Mouse (Mus musculus): ENCODE data around the gene Mrps22.

Gene Mrps22

DNA sequence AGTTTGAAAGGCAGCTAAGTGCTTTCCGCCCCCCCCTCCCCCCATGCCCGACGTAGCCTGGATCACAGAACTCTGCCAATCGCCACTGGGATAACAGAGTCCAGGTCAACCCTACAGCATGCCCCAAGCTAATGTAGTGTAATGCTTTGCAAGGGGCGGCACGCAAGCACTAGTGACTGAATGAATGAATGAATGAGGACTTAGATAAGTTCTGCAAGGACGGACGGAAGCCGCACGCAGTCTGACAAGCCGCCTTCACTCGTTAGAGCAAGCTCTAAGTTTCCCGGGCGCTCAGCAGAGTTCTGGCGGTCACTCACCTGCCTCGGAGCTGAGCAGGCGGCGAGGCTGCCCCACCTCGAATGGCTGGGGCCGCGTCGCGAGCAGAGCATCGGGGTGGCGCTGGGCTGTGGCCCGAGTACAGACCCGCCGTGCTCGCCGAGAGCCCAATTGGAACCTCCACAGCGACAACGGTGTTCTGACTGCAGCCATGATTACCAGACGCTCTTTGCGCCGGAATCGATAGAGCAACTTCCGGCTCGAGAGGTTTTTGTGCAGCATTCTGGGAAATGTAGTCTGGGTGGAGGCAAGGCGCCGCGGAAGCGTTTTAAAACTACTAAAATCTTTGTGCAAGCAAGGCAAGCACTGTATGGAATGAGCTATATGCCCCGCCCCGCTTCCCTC, at the start of gene Mrps22:
Mrps22 (minus strand) TSS at position 505 of the 681 bp plus-strand sequence.
- peak; percentile 94 for DNase-seq

- no peak for DNase-seq
Measured at GRCm38 (mm10) chr9:98650547-98650946, 49.1 kb upstream of the Mrps22 start.

DNA sequence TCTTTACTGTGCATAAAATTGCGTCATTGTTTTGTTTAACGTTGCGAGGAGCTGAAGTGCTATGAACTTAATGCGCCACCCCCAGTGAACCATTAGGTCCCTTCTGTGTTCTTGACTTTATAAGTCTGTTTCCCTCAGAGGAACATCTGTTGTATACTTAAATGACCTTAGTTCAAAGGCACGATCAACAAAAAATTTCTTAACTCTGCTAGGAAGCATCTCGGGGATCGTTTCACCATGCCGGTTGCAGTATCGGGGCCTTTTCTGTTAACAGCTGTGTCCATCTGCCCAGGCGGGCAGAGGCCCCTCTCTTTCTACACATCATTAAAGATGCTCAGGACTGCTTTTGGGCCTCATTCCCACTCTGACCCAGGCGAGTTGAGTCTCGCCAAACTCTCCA, 46.0 kb upstream of the Mrps22 start:
- DNase-seq: no peak

GRCm38 (mm10) chr9:98645750-98646149, 44.3 kb upstream of the Mrps22 start:
- DNase-seq: peak; percentile 87

GRCm38 (mm10) chr9:98642126-98642525, 40.7 kb upstream of the Mrps22 start:
- no peak for DNase-seq

DNA sequence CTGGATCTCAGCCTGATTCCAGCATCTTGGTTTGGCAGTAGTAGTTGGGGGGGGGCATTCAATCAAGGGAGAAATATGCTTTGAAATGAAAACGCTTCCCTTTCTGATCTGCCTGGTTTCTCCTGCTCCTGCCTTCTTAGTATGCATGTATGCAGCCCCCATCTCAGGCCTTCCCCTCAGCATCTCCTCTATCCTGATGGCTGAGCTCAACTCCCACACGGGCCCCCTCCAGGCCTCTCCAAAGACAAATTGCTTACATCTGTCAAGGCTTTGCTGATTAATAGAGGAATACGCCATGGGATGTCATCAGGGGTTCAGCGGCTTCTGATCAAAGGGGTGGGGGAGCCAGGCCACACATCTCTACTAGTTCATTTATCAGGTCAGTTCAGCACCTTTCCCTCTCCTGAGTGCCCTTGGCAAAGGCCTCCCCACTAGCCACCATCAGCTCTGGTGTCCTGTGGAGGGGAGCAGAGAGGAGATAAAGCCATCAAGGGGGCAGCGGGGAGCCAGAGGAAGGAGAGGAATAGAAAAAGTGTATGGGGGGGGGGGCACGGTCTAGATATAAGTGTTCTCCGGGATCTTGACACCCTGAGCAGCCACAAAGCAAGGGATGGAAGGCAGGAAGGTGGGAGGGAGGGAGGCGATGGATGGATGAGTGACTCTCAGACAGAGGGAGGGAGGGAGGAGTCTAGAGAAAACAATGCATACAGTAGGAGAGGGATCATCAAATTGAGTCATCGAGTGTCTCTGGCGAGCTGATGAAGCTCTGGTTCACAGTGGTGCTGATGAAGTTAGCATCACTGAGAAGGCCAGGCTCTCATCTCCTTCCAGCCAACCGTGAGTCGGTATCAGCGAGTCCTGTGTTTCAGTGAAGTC, 32.1 kb upstream of the Mrps22 start:
- no peak for DNase-seq

GRCm38 (mm10) chr9:98628480-98628879, 27.0 kb upstream of the Mrps22 start:
- no peak for DNase-seq

DNA sequence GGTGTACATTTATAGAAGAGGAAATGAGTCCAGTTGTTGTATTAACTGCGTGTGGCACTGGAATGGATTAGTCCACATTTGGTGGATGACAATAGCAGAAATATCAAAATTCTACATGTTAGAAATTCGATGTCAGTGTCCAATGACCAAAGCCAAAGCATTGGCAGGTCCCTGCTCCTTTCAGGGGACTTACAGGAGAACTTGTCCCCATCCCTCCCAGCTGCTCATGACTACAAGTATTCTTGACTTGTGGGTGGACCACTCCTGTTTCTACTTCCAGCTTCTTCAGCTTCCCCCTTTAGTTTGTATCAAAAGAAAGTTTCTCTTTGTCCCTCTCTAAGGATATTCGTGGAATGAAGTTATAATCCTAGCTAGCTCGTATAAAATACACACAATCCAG, 3.4 kb upstream of the Mrps22 start:
- no peak for DNase-seq

GRCm38 (mm10) chr9:98601837-98602359, 438 bp upstream of the Mrps22 start:
- DNase-seq: no peak

DNA sequence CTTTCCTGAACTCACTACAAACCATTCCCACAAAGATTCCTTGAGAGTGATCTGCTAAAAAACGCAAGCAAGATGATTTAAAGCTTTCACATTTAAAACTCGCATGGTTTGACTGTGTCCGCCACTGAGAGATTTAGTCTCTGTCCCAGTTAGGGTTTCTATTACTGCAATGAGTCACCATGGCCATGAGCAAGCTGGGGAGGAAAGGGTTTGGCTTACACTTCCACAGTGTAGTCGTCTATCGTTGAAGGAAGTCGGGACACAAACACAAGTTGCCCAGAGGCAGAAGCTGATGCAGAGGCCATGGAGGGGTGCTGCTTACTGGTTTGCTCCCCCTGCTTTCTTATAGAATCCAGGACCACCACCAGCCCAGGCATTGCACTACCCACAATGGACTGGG, 1.4 kb downstream of the Mrps22 start:
- no peak for DNase-seq

DNA sequence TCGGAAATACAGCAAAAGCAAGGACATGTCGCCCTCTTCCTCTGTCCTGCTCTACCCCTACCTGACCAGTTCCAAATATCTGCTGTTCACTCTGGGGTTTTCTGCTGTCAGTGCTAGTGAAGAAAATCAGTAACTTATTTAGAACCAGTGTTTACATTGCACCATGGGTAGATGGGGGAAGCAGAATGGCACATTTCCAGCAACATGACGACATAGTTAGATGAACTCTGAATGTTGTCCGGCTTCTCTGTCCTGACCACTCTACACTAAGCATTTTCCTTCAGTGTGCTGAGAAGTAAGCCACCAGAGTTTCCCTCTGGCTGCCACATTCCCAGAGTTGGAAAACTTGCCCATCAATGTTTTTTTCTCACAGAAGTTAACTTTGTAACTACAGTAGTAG, 17.6 kb downstream of the Mrps22 start:
- no peak for DNase-seq

GRCm38 (mm10) chr9:98563137-98564126, 38.0 kb downstream of the Mrps22 start, which contains the start of gene Copb2:
Copb2 (plus strand) TSS chr9:98563721.
- DNase-seq: peak; percentile 98

GRCm38 (mm10) chr9:98544042-98544441, 57.4 kb downstream of the Mrps22 start:
- no peak for DNase-seq

Data from embryo, embryonic 11 days (tissue).